Mouse (Mus musculus) lung, adult 2 months (tissue): ENCODE results near the gene Zc3h10.
A peak's percentile ranks its signal among the peaks of the same experiment; 100 is the strongest.

Experiments
- CTCF ChIP-seq: fragments of 200-500 bp; IDR thresholded peaks from 2 replicates; pipeline ENCODE4 v1.5.1; 2011; ENCODE audit warnings: mild to moderate bottlenecking, low read length, control low read depth; ENCODE audit not compliant: insufficient read depth
- POLR2A ChIP-seq: fragments of 200-500 bp; IDR thresholded peaks from 2 replicates; pipeline ENCODE4 v1.6.1; 2011; ENCODE audit warnings: low read depth, mild to moderate bottlenecking, control low read depth, low read length, borderline replicate concordance; ENCODE audit errors: extremely low read depth

- peak; percentile 28; the same call in 1 of the 2 replicates for TF ChIP-seq POLR2A
- TF ChIP-seq CTCF, result no peak
Observed at GRCm38 (mm10) chr10:128499116-128499671, 48.4 kb downstream of the Zc3h10 start.
